Mouse (Mus musculus): ENCODE measurements at regions not wholly inside any gene's neighbourhood (a gene's known extent, or its start where the extent isn't known, plus 50 kb on each side); places are given as distances from the start of the nearest gene placed in this dataset.

- no peak for DNase-seq
- intact Hi-C loops (cut with DNase I): no loop called here
Observed at GRCm38 (mm10) chr6:100923070-100923469, 89.6 kb downstream of the Ppp4r2 start.

GRCm38 (mm10) chr6:100923686-100924085, 90.3 kb downstream of the Ppp4r2 start:
- intact Hi-C loops (cut with DNase I): no loop called here
- DNase-seq: no peak

GRCm38 (mm10) chr6:100928791-100929758, 95.7 kb downstream of the Ppp4r2 start:
- intact Hi-C loops (cut with DNase I): no loop called here
- DNase-seq: peak in 1 of 2 experiments; percentile 3

- DNase-seq: peak; percentile 19 to 37
- intact Hi-C loops (cut with DNase I): no loop called here
Observed at GRCm38 (mm10) chr6:100929759-100930358, 96.4 kb downstream of the Ppp4r2 start.

GRCm38 (mm10) chr6:100930706-100931105, 97.3 kb downstream of the Ppp4r2 start:
- intact Hi-C loops (cut with DNase I): no loop called here

GRCm38 (mm10) chr6:100934424-100934823, 101.0 kb downstream of the Ppp4r2 start:
- intact Hi-C loops (cut with DNase I): no loop called here
- no peak for DNase-seq

More at GRCm38 (mm10) chr6:100930706-100931105, 97.3 kb downstream of the Ppp4r2 start:
- DNase-seq: no peak

GRCm38 (mm10) chr6:100937802-100938201, 104.4 kb downstream of the Ppp4r2 start:
- intact Hi-C loops (cut with DNase I): no loop called here
- DNase-seq: no peak

GRCm38 (mm10) chr6:100938376-100938775, 105.0 kb downstream of the Ppp4r2 start:
- DNase-seq: no peak
- intact Hi-C loops (cut with DNase I): no loop called here

GRCm38 (mm10) chr6:100939042-100939441, 105.6 kb downstream of the Ppp4r2 start:
- intact Hi-C loops (cut with DNase I): no loop called here
- peak in 1 of 2 experiments; percentile 16 for DNase-seq

GRCm38 (mm10) chr6:100939766-100940165, 106.3 kb downstream of the Ppp4r2 start:
- DNase-seq: no peak
- intact Hi-C loops (cut with DNase I): no loop called here

GRCm38 (mm10) chr6:100941686-100942085, 108.3 kb downstream of the Ppp4r2 start:
- DNase-seq: no peak
- intact Hi-C loops (cut with DNase I): no loop called here

- DNase-seq: no peak
- intact Hi-C loops (cut with DNase I): no loop called here
Observed at GRCm38 (mm10) chr6:100942956-100943355, 109.5 kb downstream of the Ppp4r2 start.

- DNase-seq: no peak
- intact Hi-C loops (cut with DNase I): no loop called here
Observed at GRCm38 (mm10) chr6:100945796-100946195, 112.4 kb downstream of the Ppp4r2 start.

GRCm38 (mm10) chr6:100948340-100948739, 114.9 kb downstream of the Ppp4r2 start:
- intact Hi-C loops (cut with DNase I): no loop called here
- no peak for DNase-seq

- intact Hi-C loops (cut with DNase I): no loop called here
- no peak for DNase-seq
Observed at GRCm38 (mm10) chr6:100951646-100952045, 118.2 kb downstream of the Ppp4r2 start.

GRCm38 (mm10) chr6:100952470-100952869, 119.0 kb downstream of the Ppp4r2 start:
- no peak for DNase-seq
- intact Hi-C loops (cut with DNase I): no loop called here

- no peak for DNase-seq
- intact Hi-C loops (cut with DNase I): no loop called here
Observed at GRCm38 (mm10) chr6:100954563-100954962, 121.1 kb downstream of the Ppp4r2 start.

- no peak for DNase-seq
- intact Hi-C loops (cut with DNase I): no loop called here
Observed at GRCm38 (mm10) chr6:100966481-100966880, 133.1 kb downstream of the Ppp4r2 start.

GRCm38 (mm10) chr6:100968080-100968856, 134.8 kb downstream of the Ppp4r2 start:
- intact Hi-C loops (cut with DNase I): no loop called here
- no peak for DNase-seq

- intact Hi-C loops (cut with DNase I): no loop called here
- DNase-seq: no peak
Observed at GRCm38 (mm10) chr6:100968960-100969359, 135.5 kb downstream of the Ppp4r2 start.
